Mouse (Mus musculus) cortical plate, adult 2 months (tissue): ENCODE measurements around the gene Lsm4.

Experiments
- CTCF ChIP-seq: fragments of 200-500 bp; IDR thresholded peaks from 2 replicates; pipeline ENCODE4 v1.5.1; 2011; ENCODE audit warnings: mild to moderate bottlenecking, control low read depth, low read length; ENCODE audit not compliant: insufficient read depth; ENCODE audit errors: extremely low read depth
- POLR2A ChIP-seq: fragments of 200-500 bp; IDR thresholded peaks from 2 replicates; pipeline ENCODE4 v1.6.1; 2011; ENCODE audit warnings: mild to moderate bottlenecking, low read length, control low read depth; ENCODE audit not compliant: insufficient read depth; ENCODE audit errors: extremely low read depth

- TF ChIP-seq POLR2A (no peak), CTCF (no peak)
Observed at GRCm38 (mm10) chr8:70693636-70694035, 20.6 kb downstream of the Lsm4 start.
